Mouse (Mus musculus) megakaryocyte, embryonic 14.5 days (primary cell): ENCODE results near the gene Olfr641. TPM values are rescaled to one million over a fixed set of nuclear protein-coding genes. Genes with fewer than 3 reads are reported as not detected.

Experiments
- H3K27me3 ChIP-seq: replicated peaks from 2 replicates; pipeline ENCODE3; 2012; ENCODE audit warnings: inconsistent platforms
- H3K36me3 ChIP-seq: replicated peaks from 2 replicates; pipeline ENCODE3; 2012; ENCODE audit warnings: low read length, inconsistent platforms, mixed read lengths
- H3K4me1 ChIP-seq: 2 replicates; pipeline ENCODE4 v1.6.1; 2012; ENCODE audit warnings: inconsistent platforms
- H3K4me3 ChIP-seq: replicated peaks from 2 replicates; pipeline ENCODE3; 2012; ENCODE audit warnings: moderate library complexity, mild to moderate bottlenecking, inconsistent platforms
- H3K9me3 ChIP-seq: 2 replicates; pipeline ENCODE4 v1.6.1; 2012; ENCODE audit warnings: inconsistent platforms
- FLI1 ChIP-seq: IDR thresholded peaks from 2 replicates; pipeline ENCODE4 v1.6.1; 2012; ENCODE audit warnings: low read length, inconsistent platforms, mixed read lengths
- GATA1 ChIP-seq: IDR thresholded peaks from 3 replicates; pipeline ENCODE4 v1.6.1; 2012; ENCODE audit warnings: mixed read lengths, low read length, inconsistent platforms, borderline replicate concordance
- polyA plus RNA-seq: library from polyadenylated mRNA; stranded (reverse); fragments of >175 nt; gene quantifications from 2 replicates; pipeline ENCODE4 v1.2.3, GENCODE M21; 2012; ENCODE audit warnings: low replicate concordance; ENCODE audit not compliant: insufficient read depth

Gene Olfr641
- polyA plus RNA-seq, 1 experiment = not detected

GRCm38 (mm10) chr7:104061345-104061744, 26.1 kb downstream of the Olfr641 start, which contains the start of gene 4930516K23Rik:
4930516K23Rik (minus strand) TSS chr7:104061445.
- peaks cover 9% of the 10 kb centered on the region for H3K4me1 ChIP-seq
- TF ChIP-seq FLI1 (no peak), GATA1 (no peak)
- no peaks in the 10 kb centered on the region for H3K27me3 ChIP-seq
- no peak within 1 kb of the TSS for H3K4me3 ChIP-seq
- no peaks in the 10 kb centered on the region for H3K9me3 ChIP-seq
- no peaks in the 10 kb centered on the region for H3K36me3 ChIP-seq

GRCm38 (mm10) chr7:104071769-104072168, 36.5 kb downstream of the Olfr641 start, which contains the start of gene Olfr644:
Olfr644 (minus strand) TSS chr7:104071869.
- TF ChIP-seq GATA1 (no peak), FLI1 (no peak)
- Histone ChIP-seq H3K4me3 (no peak within 1 kb of the TSS), H3K36me3 (no peaks in the 10 kb centered on the region), H3K27me3 (no peaks in the 10 kb centered on the region), H3K9me3 (peaks cover 4% of the 10 kb centered on the region; the same call in 1 of the 2 replicates), H3K4me1 (peaks cover 15% of the 10 kb centered on the region)

- H3K36me3 ChIP-seq = no peaks in the 10 kb centered on the region
- H3K4me1 ChIP-seq = peaks cover 3% of the 10 kb centered on the region; the same call in 1 of the 2 replicates
- no peak within 1 kb of the TSS for H3K4me3 ChIP-seq
- H3K9me3 ChIP-seq = no peaks in the 10 kb centered on the region
- H3K27me3 ChIP-seq = no peaks in the 10 kb centered on the region
- no peak for TF ChIP-seq GATA1
- TF ChIP-seq FLI1 = no peak
Measured at GRCm38 (mm10) chr7:104085365-104085764, 50.1 kb downstream of the Olfr641 start, which contains the start of gene Olfr645. Olfr645 (minus strand) TSS chr7:104085465.

Other genes with a start within 250 kb of the Olfr641 start
- not detected in 2 replicates for gene Olfr67, start 243.6 kb upstream of the Olfr641 start, polyA plus RNA-seq
- gene Hbb-bt, start 221.4 kb upstream of the Olfr641 start, polyA plus RNA-seq = 492 and 1,761 TPM in 2 replicates
- 423 and 663 TPM in 2 replicates for gene Hbb-bs, start 207.3 kb upstream of the Olfr641 start, polyA plus RNA-seq
- not detected in 2 replicates for gene Hbb-bh2, start 194.9 kb upstream of the Olfr641 start, polyA plus RNA-seq
- gene Hbb-bh1, start 192.3 kb upstream of the Olfr641 start, polyA plus RNA-seq = not detected in 2 replicates
- gene Hbb-y, start 182.2 kb upstream of the Olfr641 start, polyA plus RNA-seq = 3.6 TPM in 1 of 2 replicates, not detected in the other
- gene Olfr66, start 149.2 kb upstream of the Olfr641 start, polyA plus RNA-seq = not detected in 2 replicates
- gene Olfr64, start 141.0 kb upstream of the Olfr641 start, polyA plus RNA-seq = not detected in 2 replicates
- not detected in 2 replicates for gene Olfr65, start 132.0 kb upstream of the Olfr641 start, polyA plus RNA-seq
- not detected in 2 replicates for gene Olfr631, start 106.6 kb upstream of the Olfr641 start, polyA plus RNA-seq
- not detected in 2 replicates for gene Olfr632, start 101.1 kb upstream of the Olfr641 start, polyA plus RNA-seq
- not detected in 2 replicates for gene Olfr633, start 91.0 kb upstream of the Olfr641 start, polyA plus RNA-seq
- gene Olfr635, start 64.3 kb upstream of the Olfr641 start, polyA plus RNA-seq = not detected in 2 replicates
- gene Olfr638, start 36.7 kb upstream of the Olfr641 start, polyA plus RNA-seq = not detected in 2 replicates
- gene Olfr639, start 18.1 kb upstream of the Olfr641 start, polyA plus RNA-seq = not detected in 2 replicates
- not detected in 2 replicates for gene Olfr640, start 9.9 kb upstream of the Olfr641 start, polyA plus RNA-seq
- gene Olfr642, start 17.2 kb downstream of the Olfr641 start, polyA plus RNA-seq = not detected in 2 replicates
- 0.04 TPM in 1 of 2 replicates, not detected in the other for gene 4930516K23Rik, start 26.0 kb downstream of the Olfr641 start, polyA plus RNA-seq
- not detected in 2 replicates for gene Olfr644, start 36.4 kb downstream of the Olfr641 start, polyA plus RNA-seq
- not detected in 2 replicates for gene Olfr645, start 50.0 kb downstream of the Olfr641 start, polyA plus RNA-seq
- 0.13 TPM in 1 of 2 replicates, not detected in the other for gene Olfr646, start 69.4 kb downstream of the Olfr641 start, polyA plus RNA-seq
- gene Ubqln5, start 94.4 kb downstream of the Olfr641 start, polyA plus RNA-seq = not detected in 2 replicates
- gene Olfr643, start 102.0 kb downstream of the Olfr641 start, polyA plus RNA-seq = not detected in 2 replicates
- not detected in 2 replicates for gene Ubqln3, start 107.8 kb downstream of the Olfr641 start, polyA plus RNA-seq
- 0.06 TPM in 1 of 2 replicates, not detected in the other for gene Ubqlnl, start 115.1 kb downstream of the Olfr641 start, polyA plus RNA-seq
- gene Olfm5, start 129.4 kb downstream of the Olfr641 start, polyA plus RNA-seq = not detected in 2 replicates
- not detected in 2 replicates for gene Olfr648, start 147.9 kb downstream of the Olfr641 start, polyA plus RNA-seq
- gene Olfr649, start 160.5 kb downstream of the Olfr641 start, polyA plus RNA-seq = not detected in 2 replicates
- 0.39 and 1.5 TPM in 2 replicates for gene Trim6, start 183.3 kb downstream of the Olfr641 start, polyA plus RNA-seq
- gene Trim34a, start 209.0 kb downstream of the Olfr641 start, polyA plus RNA-seq = 0.30 TPM in 1 of 2 replicates, not detected in the other